Mouse (Mus musculus) heart, adult 2 months (tissue): ENCODE measurements around the gene Cars2. TPM values are rescaled to one million over a fixed set of nuclear protein-coding genes. Genes with fewer than 3 reads are reported as not detected.
A peak's percentile ranks its signal among the peaks of the same experiment; 100 is the strongest.
"Not testable (repeated sequence)": the region's sequence is repeated elsewhere in the genome, so short reads cannot be mapped to it uniquely, and the experiment has no call there.

Source experiments
- DNase-seq, 2 experiments: peaks; one replicate each; pipeline ENCODE4 v3.0.0; 2021
- H3K27ac ChIP-seq: fragments of 200-600 bp; 2 replicates; pipeline ENCODE4 v1.8.1; 2022
- H3K27me3 ChIP-seq: fragments of 200-500 bp; 2 replicates; pipeline ENCODE4 v1.6.1; 2012; ENCODE audit warnings: mild to moderate bottlenecking, low read length, inconsistent platforms, mixed read lengths; ENCODE audit not compliant: control insufficient read depth, insufficient read depth
- H3K36me3 ChIP-seq: fragments of 200-500 bp; 2 replicates; pipeline ENCODE4 v1.6.1; 2012; ENCODE audit warnings: low read length, inconsistent platforms; ENCODE audit not compliant: control insufficient read depth, insufficient read depth
- H3K4me1 ChIP-seq: fragments of 200-500 bp; 2 replicates; pipeline ENCODE4 v1.6.1; 2011; ENCODE audit warnings: low read length; ENCODE audit not compliant: control insufficient read depth, insufficient read depth
- H3K4me3 ChIP-seq: fragments of 200-600 bp; 2 replicates; pipeline ENCODE4 v1.8.1; 2022
- H3K79me2 ChIP-seq: fragments of 200-500 bp; replicated peaks from 2 replicates; pipeline ENCODE4 v1.6.1; 2012; ENCODE audit warnings: mild to moderate bottlenecking, inconsistent platforms, low read length, moderate library complexity, mixed read lengths; ENCODE audit not compliant: control insufficient read depth, insufficient read depth
- H3K9ac ChIP-seq: fragments of 200-500 bp; 2 replicates; pipeline ENCODE4 v1.6.1; 2012; ENCODE audit warnings: low read depth, mild to moderate bottlenecking, control low read depth, inconsistent platforms, low read length, mixed read lengths
- CTCF ChIP-seq: fragments of 200-600 bp; IDR thresholded peaks from 2 replicates; pipeline ENCODE4 v1.8.1; 2022; ENCODE audit warnings: antibody characterized with exemption, mild to moderate bottlenecking, moderate library complexity
- EP300 ChIP-seq: fragments of 200-500 bp; IDR thresholded peaks from 2 replicates; pipeline ENCODE4 v1.6.1; 2011; ENCODE audit warnings: low read depth, low read length, control low read depth; ENCODE audit not compliant: insufficient read depth
- POLR2A ChIP-seq: fragments of 200-500 bp; IDR thresholded peaks from 2 replicates; pipeline ENCODE4 v1.6.1; 2011; ENCODE audit warnings: mild to moderate bottlenecking, low read depth, low read length, control low read depth; ENCODE audit not compliant: insufficient read depth
- WGBS: fragments of 180-500 bp; shearing (Covaris S2); methylation state at CpG from one replicate; pipeline ENCODE4 v1.1.7; 2018; 5-methylcytosine and 5-hydroxymethylcytosine counted together
- intact Hi-C: fragments of 180-260 bp; cut with DNase I; formaldehyde crosslinking; loops from one replicate; pipeline ENCODE4 v1.15.1; 2025
- polyA plus RNA-seq: library from polyadenylated mRNA; depleted of rRNA; stranded (reverse); fragments of >200 nt; gene quantifications from 2 replicates; pipeline ENCODE4 v1.2.3, GENCODE M21; 2012
- total RNA-seq, 2 experiments: library from RNA; stranded (reverse); gene quantifications; 2 replicates each; pipeline ENCODE4 v1.2.3; 2021

Gene Cars2
- total and polyA plus RNA-seq, 3 experiments: 46.5 to 49.8 (median 47.7) TPM

DNA sequence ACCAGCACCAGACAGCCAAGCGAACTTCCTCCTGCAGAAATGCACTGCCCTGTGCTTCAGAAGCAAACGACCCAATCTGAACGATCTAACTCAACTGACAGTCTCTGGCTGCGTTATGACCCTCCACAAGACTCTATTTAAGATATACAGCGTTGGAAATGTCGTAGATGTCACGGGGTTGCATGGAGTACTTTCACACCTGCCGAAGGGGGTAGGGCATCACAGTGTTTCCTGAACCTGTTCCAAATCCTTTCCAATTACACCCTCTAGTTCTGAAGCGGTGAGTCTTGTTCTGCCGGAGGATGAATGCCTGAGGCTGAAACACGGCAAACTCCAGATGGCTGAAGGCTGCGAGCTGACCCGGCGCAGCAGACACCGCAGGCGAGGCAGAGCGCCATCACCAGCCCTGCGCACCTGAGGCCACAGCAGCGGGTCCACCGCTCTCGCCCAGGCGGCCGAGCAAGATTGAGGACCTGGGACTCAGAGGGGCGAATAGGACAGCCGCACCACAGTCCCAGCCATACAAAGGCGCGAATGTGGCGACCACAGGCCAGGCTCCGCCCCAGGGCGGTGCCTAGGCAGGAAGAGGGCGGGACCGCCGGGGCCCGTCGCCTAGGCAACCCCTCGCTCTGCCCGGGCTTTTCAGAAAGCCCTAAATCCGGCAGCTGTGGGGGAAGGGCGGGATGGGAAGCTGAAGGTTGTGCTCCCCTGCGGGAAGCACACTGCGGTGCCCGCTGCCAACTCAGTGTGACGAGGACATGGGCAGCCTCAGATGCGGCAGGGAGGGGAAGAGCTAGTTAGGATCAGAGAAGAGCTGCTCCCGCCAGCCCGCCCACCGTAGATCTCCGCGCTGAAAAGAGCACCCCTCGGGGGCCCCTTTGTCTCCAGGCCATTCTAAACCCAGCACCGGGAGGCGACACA is 4.5 kb upstream of the Cars2 start, which contains the start of gene Ing1:
Gene Ing1 (plus strand): TSS at position 773 of the 921 bp plus-strand sequence.
- WGBS: 1% methylated on average over 52 of the region's 52 CpGs
- TF ChIP-seq CTCF (no peak), EP300 (peak; percentile 83), POLR2A (peak; percentile 88)
- intact Hi-C loops: loop anchor here (5.0 to 10.0 kb wide), 3 partner anchors 58 to 220 kb away; partner anchors contain the start of genes 1700016D06Rik and Naxd
- Histone ChIP-seq H3K9ac (peak within 1 kb of the TSS; percentile 94), H3K27me3 (no peaks in the 10 kb centered on the region), H3K4me1 (peaks cover 3% of the 10 kb centered on the region; the same call in 1 of the 2 replicates), H3K79me2 (no peaks in the 10 kb centered on the region), H3K4me3 (peak within 1 kb of the TSS; percentile 77), H3K36me3 (no peaks in the 10 kb centered on the region), H3K27ac (peak within 1 kb of the TSS; percentile 98)
- DNase-seq: peak; percentile 97

DNA sequence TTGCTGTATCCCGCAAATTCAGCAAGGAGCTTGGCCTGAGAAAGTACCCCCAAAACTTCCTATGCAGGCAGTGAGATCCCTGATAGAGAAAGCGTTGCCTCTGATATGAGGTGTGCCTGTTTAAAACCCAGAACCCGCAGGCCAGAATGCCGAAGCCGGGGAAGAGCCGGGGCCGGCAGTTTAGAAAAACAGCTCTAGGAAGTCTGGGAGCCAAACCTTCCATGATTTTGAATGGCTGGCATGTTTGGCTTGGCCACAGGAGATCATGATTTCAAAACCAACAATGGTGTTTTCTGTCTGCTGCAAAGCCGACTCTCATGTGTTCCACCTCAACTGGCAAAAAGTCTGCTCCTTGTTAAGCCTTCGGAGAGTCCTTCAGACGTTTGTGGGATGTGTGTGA is 1.8 kb upstream of the Cars2 start:
- Histone ChIP-seq H3K4me3 (no peak overlapping the region), H3K36me3 (no peaks in the 10 kb centered on the region), H3K27ac (no peak overlapping the region), H3K9ac (no peak overlapping the region), H3K27me3 (no peaks in the 10 kb centered on the region), H3K79me2 (no peaks in the 10 kb centered on the region), H3K4me1 (peaks cover 3% of the 10 kb centered on the region)
- no peak for DNase-seq
- WGBS: 68% methylated on average over 10 of the region's 10 CpGs
- intact Hi-C loops: loop anchor here (5.0 to 10.0 kb wide), 3 partner anchors 55 to 222 kb away; partner anchors contain the start of genes 1700016D06Rik and Naxd
- TF ChIP-seq CTCF: no peak
- TF ChIP-seq POLR2A: no peak
- TF ChIP-seq EP300: no peak

- H3K27ac ChIP-seq, H3K4me1 ChIP-seq, H3K9ac ChIP-seq, H3K36me3 ChIP-seq, H3K4me3 ChIP-seq, H3K79me2 ChIP-seq, DNase-seq, H3K27me3 ChIP-seq: not testable (repeated sequence)
- intact Hi-C loops: loop anchor here (2.0 to 10.0 kb wide), 4 partner anchors 54 to 223 kb away; partner anchors contain the start of genes 1700016D06Rik and Naxd
- WGBS: 74% methylated on average over 4 of the region's 4 CpGs
Observed at GRCm38 (mm10) chr8:11551497-11551896, 914 bp upstream of the Cars2 start.

DNA sequence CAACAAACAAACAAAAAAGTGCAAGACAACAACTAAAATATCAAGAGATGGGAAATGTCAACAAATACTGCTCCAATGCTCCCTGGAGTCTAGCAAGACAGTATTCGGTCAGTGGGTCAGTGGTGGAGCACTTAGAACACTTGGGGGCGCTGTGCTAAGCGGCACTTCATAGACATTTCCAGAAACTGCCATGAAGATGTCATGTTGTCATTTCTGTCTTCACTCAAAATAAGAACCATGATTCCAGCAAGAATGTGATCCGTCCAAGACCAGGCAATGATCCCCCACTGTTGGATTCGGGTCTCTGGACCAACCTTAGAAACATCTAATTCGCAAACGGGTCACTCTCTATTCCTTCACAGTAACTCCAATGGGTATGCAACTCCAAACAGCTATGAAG is 877 bp downstream of the Cars2 start:
- peak overlapping the region; percentile 87; the same call in 1 of the 2 replicates for H3K27ac ChIP-seq
- DNase-seq: peak in 1 of 2 experiments; percentile 42
- intact Hi-C loops: loop anchor here (2.0 to 10.0 kb wide), 4 partner anchors 52 to 225 kb away; partner anchors contain the start of genes 1700016D06Rik and Naxd

GRCm38 (mm10) chr8:11547063-11547462 is 3.5 kb downstream of the Cars2 start:
- peak; percentile 44 for TF ChIP-seq CTCF
- no peak for TF ChIP-seq EP300
- TF ChIP-seq POLR2A: no peak
- Histone ChIP-seq H3K79me2 (no peaks in the 10 kb centered on the region), H3K27ac (no peak overlapping the region), H3K36me3 (no peaks in the 10 kb centered on the region), H3K4me1 (no peaks in the 10 kb centered on the region; the same call in 1 of the 2 replicates), H3K4me3 (no peak overlapping the region), H3K9ac (no peak overlapping the region), H3K27me3 (no peaks in the 10 kb centered on the region)
- WGBS: 70% methylated on average over 6 of the region's 6 CpGs
- DNase-seq: no peak
- intact Hi-C loops: no loop called here

More for the DNA sequence above, 877 bp downstream of the Cars2 start:
- H3K36me3 ChIP-seq: no peaks in the 10 kb centered on the region
- TF ChIP-seq EP300: no peak
- TF ChIP-seq CTCF: peak; percentile 70
- H3K4me3 ChIP-seq: peak overlapping the region; percentile 83
- no peaks in the 10 kb centered on the region for H3K27me3 ChIP-seq
- H3K79me2 ChIP-seq: no peaks in the 10 kb centered on the region
- peaks cover 1% of the 10 kb centered on the region for H3K4me1 ChIP-seq
- H3K9ac ChIP-seq: no peak overlapping the region
- 21% methylated on average over 7 of the region's 7 CpGs for WGBS

DNA sequence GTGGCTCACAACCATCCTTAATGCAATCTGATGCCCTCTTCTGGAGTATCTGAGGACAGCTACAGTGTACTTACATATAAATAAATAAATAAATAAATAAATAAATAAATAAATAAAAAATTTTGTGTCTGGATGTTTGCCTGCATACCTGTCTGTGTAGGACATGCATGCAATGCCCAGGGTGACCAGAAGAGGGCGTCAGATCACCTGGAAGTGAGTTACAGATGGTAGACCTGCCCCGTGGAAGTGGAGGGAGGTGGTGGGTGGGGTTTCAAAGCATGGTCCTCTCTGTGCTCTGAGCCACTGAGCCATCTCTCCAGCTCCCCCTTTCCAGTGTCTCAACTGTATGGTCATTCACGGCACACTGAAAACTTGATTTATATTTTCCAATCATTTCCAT is 6.2 kb downstream of the Cars2 start:
- intact Hi-C loops: loop anchor here (2.0 kb wide), 1 partner anchor 58 kb away; no protein-coding TSS in a partner anchor
- WGBS: 45% methylated on average over 3 of the region's 3 CpGs
- Histone ChIP-seq H3K4me1 (no peaks in the 10 kb centered on the region), H3K79me2 (no peaks in the 10 kb centered on the region), H3K4me3 (no peak overlapping the region), H3K9ac (no peak overlapping the region), H3K27ac (no peak overlapping the region), H3K27me3 (no peaks in the 10 kb centered on the region), H3K36me3 (no peaks in the 10 kb centered on the region)
- 0 out of 2 replicates have a peak, but pooled peaks have one; percentile 25 for TF ChIP-seq EP300
- TF ChIP-seq POLR2A: no peak
- TF ChIP-seq CTCF: peak; percentile 76
- peak; percentile 55 to 69 for DNase-seq
